Mouse (Mus musculus): ENCODE data around the gene Edrf1. TPM values are rescaled to one million over a fixed set of nuclear protein-coding genes. Genes with fewer than 3 reads are reported as not detected.

The Edrf1 gene
- polyA plus RNA-seq (2012; rRNA removed) = 6.3 and 7.6 TPM in 2 replicates

GRCm38 (mm10) chr7:133637361-133638305, at the start of gene Edrf1:
Gene Edrf1 (plus strand): TSS chr7:133637543.

GRCm38 (mm10) chr7:133602058-133602457, 35.3 kb upstream of the Edrf1 start, which contains the start of gene Tex36:
Gene Tex36 (minus strand): TSS chr7:133602158.

GRCm38 (mm10) chr7:133679961-133680360, 42.6 kb downstream of the Edrf1 start, which contains the start of gene Mmp21:
Gene Mmp21 (minus strand): TSS chr7:133680061.

Other genes starting within 250 kb of the Edrf1 start
- gene Tex36, start 35.4 kb upstream of the Edrf1 start, polyA plus RNA-seq (2012; rRNA removed) = not detected in 2 replicates
- gene Mmp21, start 42.5 kb downstream of the Edrf1 start, polyA plus RNA-seq (2012; rRNA removed) = 0.04 and 0.05 TPM in 2 replicates
- gene Bccip, start 71.8 kb downstream of the Edrf1 start, polyA plus RNA-seq (2012; rRNA removed) = 43.6 and 43.7 TPM in 2 replicates
- 60.7 and 75.1 TPM in 2 replicates for gene Uros, start 72.5 kb downstream of the Edrf1 start, polyA plus RNA-seq (2012; rRNA removed)
- gene Fank1, start 139.3 kb downstream of the Edrf1 start, polyA plus RNA-seq (2012; rRNA removed) = 0.01 TPM in 1 of 2 replicates, not detected in the other
- gene Dhx32, start 145.2 kb downstream of the Edrf1 start, polyA plus RNA-seq (2012; rRNA removed) = 5.1 and 5.5 TPM in 2 replicates

All from liver, embryonic 18 days (tissue).